Mouse (Mus musculus) neural tube, embryonic 12.5 days (tissue): ENCODE measurements around the gene Rasl10a. TPM values are rescaled to one million over a fixed set of nuclear protein-coding genes. Genes with fewer than 3 reads are reported as not detected.

Experiments used
- ATAC-seq: fragments of 200-750 bp; cut with Nextera tagmentation; 2 replicates; pipeline ENCODE4 v1.8.0; 2017; ENCODE audit warnings: low read depth, mild to moderate bottlenecking, moderate TSS enrichment, moderate library complexity; ENCODE audit not compliant: low FRiP score
- H3K27ac ChIP-seq: fragments of 300-500 bp; sonication (generic); 2 replicates; pipeline ENCODE4 v1.5.1; 2016
- H3K27me3 ChIP-seq: fragments of 300-500 bp; sonication (generic); replicated peaks from 2 replicates; pipeline ENCODE4 v1.6.1; 2016; ENCODE audit warnings: mild to moderate bottlenecking
- H3K36me3 ChIP-seq: fragments of 300-500 bp; sonication (generic); 2 replicates; pipeline ENCODE4 v1.6.1; 2016; ENCODE audit warnings: mild to moderate bottlenecking
- H3K4me1 ChIP-seq: fragments of 300-500 bp; sonication (generic); 2 replicates; pipeline ENCODE4 v1.6.1; 2016
- H3K4me2 ChIP-seq: fragments of 300-500 bp; sonication (generic); replicated peaks from 2 replicates; pipeline ENCODE4 v1.6.1; 2016; ENCODE audit warnings: mild to moderate bottlenecking
- H3K4me3 ChIP-seq: fragments of 300-500 bp; sonication (generic); 2 replicates; pipeline ENCODE4 v1.5.1; 2016
- H3K9ac ChIP-seq: fragments of 300-500 bp; sonication (generic); 2 replicates; pipeline ENCODE4 v1.6.1; 2016; ENCODE audit warnings: mild to moderate bottlenecking
- H3K9me3 ChIP-seq: fragments of 300-500 bp; sonication (generic); 2 replicates; pipeline ENCODE4 v1.6.1; 2016; ENCODE audit warnings: mild to moderate bottlenecking
- WGBS: fragments of 180-500 bp; shearing (Covaris S2); methylation state at CpG from one replicate; pipeline ENCODE4 v1.1.7; 2016; 5-methylcytosine and 5-hydroxymethylcytosine counted together
- polyA plus RNA-seq: library from polyadenylated mRNA; unstranded; fragments of >200 nt; fragmentation: Nextera tagmentation; extraction: Ambion mirVana; gene quantifications from 2 replicates; pipeline ENCODE4 v1.2.1, GENCODE M21; 2016

The Rasl10a gene
- polyA plus RNA-seq, 1 experiment from 2014 or later, result 0.75 TPM

DNA sequence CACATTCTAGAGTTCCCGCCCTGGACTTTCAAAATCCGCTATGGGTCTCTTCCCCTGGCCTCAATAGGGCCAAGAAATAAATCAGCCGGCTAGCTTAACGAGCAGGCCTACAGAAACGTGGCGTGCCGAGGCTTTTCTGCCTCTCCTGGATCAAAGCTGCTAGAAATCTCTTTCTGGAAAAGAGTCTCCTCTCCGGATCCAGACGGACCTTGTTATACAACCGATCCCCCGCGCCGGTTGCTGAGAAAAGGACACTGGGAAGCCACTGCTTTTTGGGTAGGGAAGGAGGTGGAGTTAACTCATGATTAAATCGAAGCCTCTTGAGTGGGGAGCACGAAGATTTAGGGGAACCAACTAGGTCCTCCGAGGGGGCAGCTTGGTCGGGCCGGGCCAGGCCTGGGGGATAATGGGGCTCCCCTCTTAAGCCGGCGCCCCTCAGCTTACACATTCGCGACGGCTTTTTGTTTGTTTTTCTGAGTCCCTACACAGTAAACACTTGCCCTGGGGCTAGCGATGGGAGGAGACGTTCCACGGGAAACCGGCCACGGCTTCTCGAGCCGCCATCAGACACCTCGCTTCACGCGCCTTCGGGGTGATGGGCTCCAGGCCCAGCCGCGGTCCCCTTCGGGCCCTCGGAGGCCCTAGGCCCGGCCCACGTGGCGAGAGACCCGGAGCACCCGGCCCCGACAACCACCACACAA is 40.3 kb downstream of the Rasl10a start:
- H3K4me1 ChIP-seq, result peaks cover 27% of the 10 kb centered on the region
- peaks cover 5% of the 10 kb centered on the region for H3K36me3 ChIP-seq
- peak overlapping the region; percentile 99 for H3K9ac ChIP-seq
- peak; percentile 9; the same call in 1 of the 2 replicates for ATAC-seq
- peak overlapping the region; percentile 92 for H3K4me2 ChIP-seq
- H3K27me3 ChIP-seq, result no peaks in the 10 kb centered on the region
- H3K4me3 ChIP-seq, result peak overlapping the region; percentile 99
- no peaks in the 10 kb centered on the region for H3K9me3 ChIP-seq
- H3K27ac ChIP-seq, result peak overlapping the region; percentile 93
- WGBS, result under 1% methylated on average over 44 of the region's 44 CpGs

DNA sequence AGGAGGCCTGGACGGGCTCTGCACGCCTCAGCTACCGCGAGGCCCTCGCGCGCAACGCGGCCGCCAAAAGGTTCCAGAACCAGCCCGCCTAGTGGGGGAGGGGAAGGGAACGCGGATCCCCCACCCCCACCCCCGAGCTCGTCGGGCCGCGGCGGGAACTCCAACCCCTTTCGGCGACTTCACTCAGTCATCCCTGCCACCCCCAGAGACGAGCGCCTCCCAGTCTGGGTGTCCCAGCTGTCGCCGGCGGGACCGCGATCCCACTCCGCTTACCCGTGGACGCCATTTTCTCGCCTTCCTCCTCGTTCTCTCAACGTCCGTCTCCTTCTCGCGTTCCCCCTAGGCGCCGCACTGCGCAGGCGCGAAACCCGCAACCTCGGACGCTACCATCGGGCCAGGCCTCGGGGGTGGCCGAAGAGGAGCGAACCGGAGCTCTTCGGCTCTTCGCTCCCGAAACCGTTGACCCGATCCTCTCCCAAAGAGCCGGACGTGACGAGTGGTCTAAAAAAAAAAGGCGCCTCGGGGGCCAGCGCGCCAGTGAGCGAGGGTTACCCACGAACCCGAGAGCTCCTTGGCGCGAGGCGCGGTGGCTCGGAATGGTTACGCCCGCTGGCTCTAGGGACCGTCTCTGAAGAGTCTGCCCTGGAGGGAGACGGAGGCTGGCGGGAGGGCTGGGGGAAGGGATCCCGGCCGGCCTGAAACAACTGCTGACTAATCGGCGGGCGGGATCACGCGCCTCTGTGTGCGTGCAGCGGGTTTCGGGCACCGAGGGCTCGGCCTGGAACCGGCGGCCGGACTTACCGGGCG is 41.0 kb downstream of the Rasl10a start, which contains the start of the genes Rhbdd3 and Ewsr1:
Gene Rhbdd3, plus strand, starts transcription at position 191 of the 807 bp plus-strand sequence.
Gene Ewsr1, minus strand, starts transcription at position 531 of the 807 bp plus-strand sequence.
- Histone ChIP-seq H3K4me2 (peak within 1 kb of the TSS; percentile 92), H3K4me1 (peaks cover 27% of the 10 kb centered on the region), H3K9me3 (no peaks in the 10 kb centered on the region), H3K9ac (peak within 1 kb of the TSS; percentile 99), H3K27ac (peak within 1 kb of the TSS; percentile 93), H3K4me3 (peak within 1 kb of the TSS; percentile 99), H3K36me3 (peaks cover 2% of the 10 kb centered on the region; the same call in 1 of the 2 replicates), H3K27me3 (no peaks in the 10 kb centered on the region)
- WGBS, result under 1% methylated on average over 92 of the region's 92 CpGs
- peak; percentile 90 for ATAC-seq

- Histone ChIP-seq H3K9me3 (no peaks in the 10 kb centered on the region), H3K27me3 (no peaks in the 10 kb centered on the region), H3K36me3 (peaks cover 9% of the 10 kb centered on the region; the same call in 1 of the 2 replicates), H3K4me1 (peaks cover 27% of the 10 kb centered on the region), H3K9ac (peak overlapping the region; percentile 99), H3K4me3 (peak overlapping the region; percentile 99), H3K27ac (peak overlapping the region; percentile 93), H3K4me2 (peak overlapping the region; percentile 92)
- WGBS, result under 1% methylated on average over 31 of the region's 31 CpGs
- peak; percentile 83 for ATAC-seq
Measured at GRCm38 (mm10) chr11:5099576-5100183, 41.8 kb downstream of the Rasl10a start.

GRCm38 (mm10) chr11:5100283-5100682 is 42.4 kb downstream of the Rasl10a start:
- Histone ChIP-seq H3K27ac (peak overlapping the region; percentile 93; the same call in 1 of the 2 replicates), H3K4me3 (peak overlapping the region; percentile 99), H3K36me3 (peaks cover 16% of the 10 kb centered on the region; the same call in 1 of the 2 replicates), H3K4me2 (peak overlapping the region; percentile 92), H3K4me1 (peaks cover 27% of the 10 kb centered on the region), H3K9me3 (no peaks in the 10 kb centered on the region), H3K27me3 (no peaks in the 10 kb centered on the region), H3K9ac (peak overlapping the region; percentile 99)
- WGBS, result 5% methylated on average over 7 of the region's 7 CpGs
- ATAC-seq, result no peak

DNA sequence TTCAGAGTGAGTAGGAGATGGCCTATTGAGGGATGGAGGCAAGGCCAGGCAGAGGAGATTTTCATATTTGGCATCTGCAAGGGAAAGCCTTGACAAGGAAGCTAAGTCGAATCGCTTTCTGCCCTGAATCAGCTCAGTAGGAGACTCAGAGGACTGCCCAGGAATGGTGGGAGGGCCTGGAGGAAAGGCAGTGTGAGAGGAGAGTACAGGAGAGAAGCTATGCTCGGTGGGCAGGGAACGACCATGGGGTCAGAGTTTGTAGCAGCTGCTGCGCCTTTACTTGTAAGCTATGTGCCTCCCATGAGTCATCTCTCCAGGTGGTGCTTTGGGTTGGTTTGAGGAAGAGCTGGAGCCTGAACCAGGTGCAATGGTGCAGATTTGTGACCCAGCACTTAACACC is 42.9 kb downstream of the Rasl10a start:
- Histone ChIP-seq H3K9ac (0 out of 2 replicates have a peak overlapping the region, but pooled peaks have one; percentile 99), H3K27ac (no peak overlapping the region), H3K4me1 (peaks cover 30% of the 10 kb centered on the region), H3K36me3 (peaks cover 21% of the 10 kb centered on the region; the same call in 1 of the 2 replicates), H3K9me3 (no peaks in the 10 kb centered on the region), H3K27me3 (no peaks in the 10 kb centered on the region), H3K4me2 (peak overlapping the region; percentile 92), H3K4me3 (peak overlapping the region; percentile 99)
- 44% methylated on average over 5 of the region's 5 CpGs for WGBS
- ATAC-seq, result no peak

GRCm38 (mm10) chr11:5101641-5102040 is 43.7 kb downstream of the Rasl10a start:
- Histone ChIP-seq H3K36me3 (peaks cover 21% of the 10 kb centered on the region; the same call in 1 of the 2 replicates), H3K4me2 (peak overlapping the region; percentile 92; the same call in 1 of the 2 replicates), H3K4me1 (peaks cover 23% of the 10 kb centered on the region), H3K4me3 (no peak overlapping the region), H3K27me3 (no peaks in the 10 kb centered on the region), H3K27ac (no peak overlapping the region), H3K9me3 (no peaks in the 10 kb centered on the region), H3K9ac (no peak overlapping the region)
- 76% methylated on average over 6 of the region's 6 CpGs for WGBS
- no peak for ATAC-seq

GRCm38 (mm10) chr11:5102384-5102783 is 44.5 kb downstream of the Rasl10a start:
- peaks cover 21% of the 10 kb centered on the region; the same call in 1 of the 2 replicates for H3K36me3 ChIP-seq
- H3K27ac ChIP-seq, result no peak overlapping the region
- ATAC-seq, result no peak
- peaks cover 16% of the 10 kb centered on the region for H3K4me1 ChIP-seq
- H3K4me2 ChIP-seq, result no peak overlapping the region
- WGBS, result 91% methylated on average over 7 of the region's 7 CpGs
- H3K4me3 ChIP-seq, result no peak overlapping the region
- no peaks in the 10 kb centered on the region for H3K9me3 ChIP-seq
- no peak overlapping the region for H3K9ac ChIP-seq
- H3K27me3 ChIP-seq, result no peaks in the 10 kb centered on the region

GRCm38 (mm10) chr11:5103986-5104509 is 46.1 kb downstream of the Rasl10a start:
- peaks cover 21% of the 10 kb centered on the region; the same call in 1 of the 2 replicates for H3K36me3 ChIP-seq
- 86% methylated on average over 4 of the region's 4 CpGs for WGBS

DNA sequence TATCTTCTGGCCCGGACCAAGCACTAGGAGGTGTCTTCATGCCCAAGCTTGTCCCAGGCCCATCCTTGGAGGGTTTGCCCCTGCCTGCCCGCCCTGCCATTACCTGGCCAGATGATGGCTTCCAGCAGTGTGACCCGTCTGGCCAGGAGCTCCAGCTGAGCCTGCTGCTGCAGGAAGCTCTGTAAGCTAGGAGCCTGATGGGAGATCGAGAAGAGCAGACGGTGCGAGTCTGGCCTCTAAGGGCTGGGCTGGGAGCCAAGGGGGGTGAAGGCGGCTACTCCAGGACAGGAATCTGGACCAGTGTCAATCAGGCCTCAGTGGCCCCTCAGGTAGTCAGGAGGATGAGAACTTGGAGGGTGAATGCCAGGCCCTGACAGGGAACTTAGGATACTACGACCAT is 51.5 kb downstream of the Rasl10a start:
- Histone ChIP-seq H3K9ac (no peak overlapping the region), H3K4me1 (0 out of 2 replicates have a peak, but pooled peaks cover 3% of the 10 kb centered on the region), H3K9me3 (no peaks in the 10 kb centered on the region), H3K4me2 (no peak overlapping the region), H3K27ac (no peak overlapping the region), H3K27me3 (no peaks in the 10 kb centered on the region), H3K36me3 (peaks cover 18% of the 10 kb centered on the region; the same call in 1 of the 2 replicates), H3K4me3 (no peak overlapping the region)
- ATAC-seq, result no peak
- 82% methylated on average over 8 of the region's 8 CpGs for WGBS

More at GRCm38 (mm10) chr11:5103986-5104509, 46.1 kb downstream of the Rasl10a start:
- Histone ChIP-seq H3K27me3 (no peaks in the 10 kb centered on the region), H3K4me3 (no peak overlapping the region), H3K27ac (no peak overlapping the region), H3K9ac (no peak overlapping the region), H3K4me2 (no peak overlapping the region), H3K9me3 (no peaks in the 10 kb centered on the region), H3K4me1 (peaks cover 14% of the 10 kb centered on the region)
- ATAC-seq, result no peak
